Mouse (Mus musculus): ENCODE measurements around the gene Abcg2. TPM values are rescaled to one million over a fixed set of nuclear protein-coding genes. Genes with fewer than 3 reads are reported as not detected.

The Abcg2 gene
- total and polyA plus RNA-seq, 3 experiments: 16.6 to 39.9 (median 25.0) TPM

DNA sequence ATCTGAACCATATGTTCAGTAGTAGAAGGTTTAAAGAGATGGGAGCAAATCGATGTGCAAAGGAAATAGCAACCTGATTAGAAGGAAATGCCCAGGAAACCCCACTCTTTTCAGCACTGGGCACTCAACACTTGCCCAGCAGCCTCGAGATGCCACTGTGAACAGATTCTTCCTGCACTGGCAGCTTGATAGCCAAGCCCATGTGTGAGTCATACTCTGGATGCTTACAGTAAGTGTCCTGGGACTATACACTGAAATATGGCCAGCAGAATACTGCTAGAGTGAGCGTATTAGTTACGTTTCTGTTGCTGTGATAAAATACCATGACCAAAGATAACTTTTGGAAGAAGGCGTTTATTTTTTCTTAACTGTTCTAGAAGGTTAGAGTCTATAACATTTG, 39.8 kb downstream of the Abcg2 start:
- TF ChIP-seq PAX5 (IDR thresholded peaks at IDR 0.05; ENCODE audit: low read length) (no peak), ZNF384 (IDR thresholded peaks at IDR 0.05; ENCODE audit: low read depth, low read length) (no peak), ZMIZ1 (IDR thresholded peaks at IDR 0.05; ENCODE audit: low read depth, low read length) (no peak), ELF1 (IDR thresholded peaks at IDR 0.05; ENCODE audit: low read depth, low read length) (no peak), POLR2AphosphoS2 (IDR thresholded peaks at IDR 0.05; ENCODE audit: low read depth, low read length) (no peak), JUN (IDR thresholded peaks at IDR 0.05; ENCODE audit: insufficient read depth, low read depth, low read length) (no peak), GABPA (IDR thresholded peaks at IDR 0.05; ENCODE audit: insufficient replicate concordance, low read depth, low read length) (no peak), USF1 (IDR thresholded peaks at IDR 0.05; ENCODE audit: low read depth, low read length) (no peak), MYC (IDR thresholded peaks at IDR 0.05; ENCODE audit: low read depth, low read length) (no peak), RCOR1 (conservative IDR thresholded peaks at IDR 0.05; ENCODE audit: low read depth, low read length) (no peak), SIN3A (IDR thresholded peaks at IDR 0.05; ENCODE audit: low read length) (no peak), IRF4 (IDR thresholded peaks at IDR 0.05; ENCODE audit: low read depth, low read length) (no peak), SMC3 (IDR thresholded peaks at IDR 0.05; ENCODE audit: low read depth, low read length) (no peak)
- no peak overlapping the region for H3K27ac ChIP-seq (ENCODE audit: insufficient read depth, low read depth)
- H3K79me2 ChIP-seq (replicated peaks; ENCODE audit: control insufficient read depth, extremely low read depth, insufficient read depth, poor library complexity, severe bottlenecking): no peaks in the 10 kb centered on the region
- H3K9ac ChIP-seq (ENCODE audit: insufficient read depth, low read depth): no peak overlapping the region
- H3K4me3 ChIP-seq (replicated peaks in 1 of 3; ENCODE audit: low read depth in 2 of 3, low read length in 2 of 3, poor library complexity in 1 of 3): no peak overlapping the region
- no peaks in the 10 kb centered on the region for H3K36me3 ChIP-seq (replicated peaks in 1 of 2; ENCODE audit: control insufficient read depth in 1 of 2, insufficient read depth in 1 of 2, low read length in 1 of 2)
- in situ Hi-C loops (cut with MboI; ENCODE audit: low pct_ligation_motif_present, low pct_unique_long_range_greater_than_20kb, low sequenced_read_pairs): no loop called here
- H3K9me3 ChIP-seq (replicated peaks; ENCODE audit: low read length): no peaks in the 10 kb centered on the region
- H3K4me2 ChIP-seq (ENCODE audit: insufficient read depth, low read depth, poor library complexity, severe bottlenecking): no peak overlapping the region
- dilution Hi-C loops (cut with MboI; ENCODE audit: extremely low pct_ligation_motif_present, extremely low pct_unique_long_range_greater_than_20kb, low sequenced_read_pairs): no loop called here
- H3K27me3 ChIP-seq (replicated peaks): no peaks in the 10 kb centered on the region
- DNase-seq (ENCODE audit: extremely low read depth): no peak
- no peaks in the 10 kb centered on the region for H3K4me1 ChIP-seq (ENCODE audit: control insufficient read depth in 1 of 2, insufficient read depth in 2 of 2)

GRCm38 (mm10) chr6:58629238-58629637, 44.9 kb downstream of the Abcg2 start:
- in situ Hi-C loops (cut with MboI; ENCODE audit: low pct_ligation_motif_present, low pct_unique_long_range_greater_than_20kb, low sequenced_read_pairs) (loop anchor here (25.0 kb wide), 1 partner anchor 133 kb away; no protein-coding TSS in a partner anchor), dilution Hi-C loops (cut with MboI; ENCODE audit: extremely low pct_ligation_motif_present, extremely low pct_unique_long_range_greater_than_20kb, low sequenced_read_pairs) (no loop called here)
- Histone ChIP-seq H3K27ac (ENCODE audit: insufficient read depth, low read depth) (no peak overlapping the region), H3K9ac (ENCODE audit: insufficient read depth, low read depth) (no peak overlapping the region), H3K4me2 (ENCODE audit: insufficient read depth, low read depth, poor library complexity, severe bottlenecking) (no peak overlapping the region), H3K79me2 (replicated peaks; ENCODE audit: control insufficient read depth, extremely low read depth, insufficient read depth, poor library complexity, severe bottlenecking) (no peaks in the 10 kb centered on the region), H3K27me3 (replicated peaks) (no peaks in the 10 kb centered on the region), H3K4me1 (ENCODE audit: control insufficient read depth in 1 of 2, insufficient read depth in 2 of 2) (peaks cover 0 to 3% of the 10 kb centered on the region in 2 experiments; a peak in 1 of 4 replicates), H3K36me3 (replicated peaks in 1 of 2; ENCODE audit: control insufficient read depth in 1 of 2, insufficient read depth in 1 of 2, low read length in 1 of 2) (no peaks in the 10 kb centered on the region), H3K9me3 (replicated peaks; ENCODE audit: low read length) (no peaks in the 10 kb centered on the region), H3K4me3 (replicated peaks in 1 of 3; ENCODE audit: low read depth in 2 of 3, low read length in 2 of 3, poor library complexity in 1 of 3) (no peak overlapping the region)
- no peak for DNase-seq (ENCODE audit: extremely low read depth)
- no peak for TF ChIP-seq ZC3H11A (IDR thresholded peaks at IDR 0.05; ENCODE audit: low read depth, low read length)
- no peak for TF ChIP-seq IRF4 (IDR thresholded peaks at IDR 0.05; ENCODE audit: low read depth, low read length)
- TF ChIP-seq CTCF (conservative IDR thresholded peaks at IDR 0.05 in 1 of 2, IDR thresholded peaks at IDR 0.05 in 1 of 2; ENCODE audit: low read depth in 2 of 2, low read length in 2 of 2): no peak
- no peak for TF ChIP-seq POLR2AphosphoS2 (IDR thresholded peaks at IDR 0.05; ENCODE audit: low read depth, low read length)
- TF ChIP-seq MAZ (IDR thresholded peaks at IDR 0.05; ENCODE audit: low read depth, low read length): no peak
- TF ChIP-seq SMC3 (IDR thresholded peaks at IDR 0.05; ENCODE audit: low read depth, low read length): no peak
- TF ChIP-seq USF1 (IDR thresholded peaks at IDR 0.05; ENCODE audit: low read depth, low read length): no peak
- no peak for TF ChIP-seq ZMIZ1 (IDR thresholded peaks at IDR 0.05; ENCODE audit: low read depth, low read length)
- no peak for TF ChIP-seq ETS1 (conservative IDR thresholded peaks at IDR 0.05; ENCODE audit: low read depth, low read length)
- no peak for TF ChIP-seq GABPA (IDR thresholded peaks at IDR 0.05; ENCODE audit: insufficient replicate concordance, low read depth, low read length)
- no peak for TF ChIP-seq TCF12 (IDR thresholded peaks at IDR 0.05; ENCODE audit: low read depth, low read length)
- TF ChIP-seq MYC (IDR thresholded peaks at IDR 0.05; ENCODE audit: low read depth, low read length): no peak
- TF ChIP-seq MXI1 (IDR thresholded peaks at IDR 0.05; ENCODE audit: low read depth, low read length): no peak
- no peak for TF ChIP-seq E2F4 (IDR thresholded peaks at IDR 0.05; ENCODE audit: insufficient replicate concordance, low read depth, low read length)
- no peak for TF ChIP-seq KAT2A (IDR thresholded peaks at IDR 0.05; ENCODE audit: insufficient replicate concordance, low read length)
- no peak for TF ChIP-seq USF2 (conservative IDR thresholded peaks at IDR 0.05; ENCODE audit: low read depth, low read length)

Data from CH12.LX (cell line).